Mouse (Mus musculus): Measurements from ENCODE around the gene Ppard.

Ppard gene

DNA sequence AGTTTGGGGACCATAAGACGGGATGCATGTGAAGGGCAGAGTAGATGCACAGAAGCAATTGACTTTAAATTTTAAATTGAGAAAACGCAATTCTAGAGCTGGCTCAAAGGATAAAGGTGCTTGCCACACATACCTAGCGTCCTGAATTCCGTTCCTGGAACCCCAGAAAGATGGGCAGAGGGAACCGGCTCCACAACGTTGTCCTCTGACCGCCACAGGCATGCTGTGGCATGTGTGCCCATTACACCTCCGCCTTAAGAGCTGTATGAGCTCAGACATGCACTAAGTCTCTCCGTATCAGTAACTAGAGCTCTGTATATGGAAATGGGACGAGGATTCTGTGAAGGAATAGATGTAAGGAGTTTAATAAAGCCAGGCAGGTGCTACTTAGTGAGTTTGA, 7.9 kb upstream of the Ppard start:
- no peak for DNase-seq

DNA sequence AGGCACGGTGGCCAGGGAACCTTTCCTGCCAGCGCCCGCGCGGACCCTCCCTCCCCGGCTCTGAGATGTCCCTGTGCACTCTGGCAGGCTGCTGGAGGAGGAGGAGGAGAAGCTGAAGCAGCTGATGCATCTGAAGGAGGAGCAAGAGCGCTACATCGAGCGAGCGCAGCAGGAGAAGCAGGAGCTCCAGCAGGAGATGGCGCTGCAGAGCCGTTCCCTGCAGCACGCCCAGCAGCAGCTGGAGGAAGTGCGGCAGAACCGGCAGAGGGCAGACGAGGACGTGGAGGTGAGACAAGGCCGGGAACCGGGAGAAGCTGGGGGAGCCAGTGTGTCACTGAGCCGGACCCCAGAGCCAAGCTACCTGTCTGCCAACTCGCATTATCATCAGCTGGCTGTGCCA, 6.5 kb upstream of the Ppard start:
- peak; percentile 98 for DNase-seq

DNA sequence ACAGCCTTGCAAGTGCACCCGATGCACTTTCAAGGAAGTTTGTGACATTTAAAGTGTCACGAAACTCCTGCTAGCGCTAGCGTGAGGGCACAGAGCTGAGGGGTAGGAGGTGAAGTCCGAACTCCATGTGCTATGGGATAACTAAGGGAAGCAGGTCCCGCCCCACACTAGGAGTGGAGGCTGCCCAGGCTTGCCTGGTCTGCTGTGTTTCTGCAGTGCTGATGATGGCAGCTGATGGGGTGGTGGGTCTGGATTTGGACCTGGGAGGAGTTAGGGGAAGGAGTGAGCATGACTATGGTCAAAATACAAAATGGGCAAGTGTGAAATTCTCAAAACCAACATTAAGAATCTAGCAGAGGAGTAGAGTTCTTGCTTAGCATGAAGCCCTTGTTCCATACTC, 2.0 kb upstream of the Ppard start:
- DNase-seq, result no peak

DNA sequence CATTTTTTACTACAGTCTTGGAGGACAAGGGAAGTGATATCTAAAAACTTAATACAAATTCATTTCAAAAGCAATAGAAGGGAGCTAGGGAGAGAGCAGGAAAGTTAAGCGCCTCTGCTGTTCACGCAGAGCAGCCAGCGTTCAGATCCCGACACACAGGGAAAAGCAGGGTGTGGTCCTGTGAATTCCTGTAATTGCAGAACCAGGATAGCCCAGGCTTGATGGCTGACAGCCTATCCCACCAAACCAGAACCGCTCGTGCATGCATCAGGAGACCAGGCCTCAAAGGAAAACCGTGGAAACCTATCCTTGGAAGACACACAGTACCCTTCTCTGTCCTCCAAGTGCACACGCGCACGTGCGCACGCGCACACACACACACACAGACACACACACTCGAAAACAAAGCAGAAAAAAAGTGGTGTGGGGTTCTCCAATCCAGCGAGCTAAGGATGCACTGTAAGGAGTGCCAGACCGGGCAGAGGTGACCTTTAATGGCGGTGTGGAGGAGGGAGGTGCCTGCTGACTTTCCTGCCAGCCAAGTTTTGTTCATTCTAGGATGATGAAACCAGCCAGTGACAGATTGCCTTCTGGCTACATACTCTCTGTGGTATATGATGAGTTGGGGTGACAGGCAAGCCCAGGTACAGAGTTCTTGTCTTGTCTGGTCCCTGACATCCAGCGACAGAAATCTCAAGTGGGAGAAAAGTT, 1.3 kb upstream of the Ppard start:
- no peak for DNase-seq

DNA sequence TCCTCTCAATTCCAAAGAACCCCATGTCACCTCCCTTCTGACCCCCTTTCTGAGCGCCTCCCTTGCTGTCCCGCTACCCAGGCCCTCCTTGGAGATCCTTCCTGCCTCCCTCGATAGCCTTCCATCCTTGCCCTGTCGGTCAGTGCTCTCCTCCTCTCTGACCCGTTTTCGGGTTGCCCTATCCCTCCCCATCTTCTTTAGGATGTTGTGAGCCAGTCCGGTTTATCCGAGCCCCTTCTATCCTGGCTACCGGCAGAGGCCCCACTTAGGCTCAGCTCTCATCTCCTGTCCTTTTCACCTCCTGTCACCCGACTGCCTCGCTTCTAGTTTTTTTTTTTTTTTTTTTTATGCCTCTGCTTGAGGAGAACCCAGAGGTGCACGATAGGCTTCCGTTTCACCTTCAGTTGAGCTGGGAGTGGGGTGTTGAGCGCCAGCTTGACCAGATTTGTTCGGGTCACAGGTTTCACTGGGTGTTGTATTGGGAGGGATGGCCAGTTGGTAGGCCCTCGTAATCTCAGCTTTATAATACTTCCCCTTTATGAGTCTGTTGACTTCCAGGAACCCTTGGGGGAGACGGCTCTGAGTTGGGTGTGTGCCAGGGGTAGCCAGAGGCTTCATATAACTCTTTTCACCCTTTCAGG, 711 bp downstream of the Ppard start:
- peak; percentile 96 for DNase-seq

DNA sequence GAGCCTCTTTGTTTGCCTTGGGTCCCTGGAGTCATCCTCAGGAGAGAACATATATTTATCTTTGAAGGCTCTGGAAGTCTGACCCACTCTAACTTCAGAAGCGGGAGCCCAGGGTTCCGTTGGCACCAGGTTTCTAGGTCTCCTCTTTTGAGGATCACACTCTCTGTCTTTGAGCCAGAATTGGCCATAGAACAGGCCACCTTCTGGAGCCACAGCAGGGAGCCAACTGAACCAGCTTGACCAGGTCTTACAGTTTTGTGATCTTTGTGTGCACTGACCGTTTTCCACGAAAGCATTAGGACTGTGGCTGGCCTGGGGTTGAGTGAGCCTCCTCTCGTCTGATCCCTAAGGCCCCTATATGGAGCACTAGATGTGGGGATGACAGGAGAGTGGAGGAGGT, 2.1 kb downstream of the Ppard start:
- DNase-seq, result no peak

DNA sequence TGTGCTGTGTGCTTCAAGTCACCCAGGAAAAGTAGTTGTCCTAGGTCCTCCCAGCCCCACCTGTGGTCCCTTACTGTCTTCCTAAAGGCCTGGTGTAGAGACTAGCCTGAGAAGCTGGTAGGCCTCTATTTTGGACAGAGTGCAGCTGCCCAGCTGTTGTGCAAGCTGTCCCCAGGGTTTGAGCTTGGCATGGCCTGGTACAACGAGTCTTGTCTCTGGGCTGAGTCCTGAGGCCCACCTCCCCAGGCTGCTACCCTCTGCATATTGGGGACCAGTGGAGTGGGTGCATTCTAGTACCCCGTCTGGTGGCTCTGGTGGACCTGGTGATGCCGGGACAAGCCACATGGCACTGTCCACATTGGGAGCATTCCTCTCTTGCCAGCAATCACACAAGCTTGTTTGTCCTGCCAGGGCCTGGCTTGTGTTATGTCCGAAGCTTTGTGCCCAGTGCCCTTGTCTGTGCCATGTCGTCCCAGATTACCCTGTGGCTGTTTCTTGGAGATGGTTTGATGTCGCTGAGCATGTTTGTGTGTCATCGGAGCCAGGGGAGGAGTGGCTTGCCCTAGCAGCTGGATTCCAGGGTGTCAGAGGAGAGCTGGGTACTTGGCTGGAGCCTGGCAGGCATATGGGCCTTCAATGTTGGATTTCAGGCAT, 3.6 kb downstream of the Ppard start:
- DNase-seq, result peak; percentile 98

DNA sequence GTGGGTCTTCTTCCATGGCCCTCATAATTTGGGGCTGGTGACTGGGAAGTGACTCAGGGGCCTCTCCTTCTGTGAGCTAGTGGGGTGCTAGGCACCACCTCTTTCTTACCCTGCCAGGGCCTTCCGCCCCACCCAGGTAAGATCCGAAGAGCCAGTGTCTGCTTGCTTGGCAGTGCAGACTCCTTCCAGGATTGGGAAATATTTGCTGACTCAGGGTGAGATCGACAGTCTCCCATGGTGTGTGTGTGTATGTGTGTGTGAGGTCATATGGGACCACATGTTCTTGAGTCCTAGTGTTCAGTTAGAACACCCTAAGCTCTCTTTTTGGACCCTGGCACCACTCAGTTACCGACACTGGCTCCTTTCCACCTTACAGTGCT, 4.1 kb downstream of the Ppard start:
- no peak for DNase-seq

DNA sequence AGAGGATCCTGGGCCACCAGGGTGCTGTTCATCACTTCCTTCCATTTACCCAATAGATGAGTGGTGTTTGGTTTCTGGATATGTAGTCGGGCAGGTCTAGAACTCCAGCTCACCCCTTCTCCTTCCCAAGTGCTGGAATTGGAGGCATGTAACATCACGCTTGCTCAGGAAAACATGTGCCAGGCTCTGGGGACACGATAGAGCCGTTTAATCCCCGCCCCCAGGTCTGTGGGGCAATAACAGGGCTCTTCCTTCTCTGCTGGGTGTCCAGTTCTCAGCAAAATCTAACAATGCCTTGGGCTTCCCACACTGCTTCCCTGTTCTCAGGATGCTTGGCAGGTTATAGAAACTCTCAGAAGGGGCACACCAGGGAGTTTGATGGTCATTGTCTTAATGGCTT, 4.9 kb downstream of the Ppard start:
- no peak for DNase-seq

DNA sequence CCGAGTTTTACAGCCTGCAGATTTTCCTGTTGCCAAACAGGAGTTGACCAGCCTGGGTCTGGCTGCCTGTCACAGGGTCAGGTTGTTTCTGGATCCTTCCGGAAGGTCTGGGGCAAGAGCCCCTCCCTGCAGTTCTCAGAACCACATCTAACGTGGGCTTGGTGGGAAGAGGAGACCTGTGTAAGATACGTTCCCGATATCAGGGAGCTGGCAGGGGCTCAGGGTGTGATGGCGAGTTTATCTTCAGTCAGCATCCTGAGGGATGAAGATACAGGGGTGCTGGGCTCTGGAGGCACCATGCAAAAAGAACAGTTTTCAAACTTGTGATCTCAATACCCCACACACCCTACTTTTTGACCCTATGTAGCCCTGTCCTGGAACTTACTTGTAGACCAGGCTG, 5.4 kb downstream of the Ppard start:
- no peak for DNase-seq

DNA sequence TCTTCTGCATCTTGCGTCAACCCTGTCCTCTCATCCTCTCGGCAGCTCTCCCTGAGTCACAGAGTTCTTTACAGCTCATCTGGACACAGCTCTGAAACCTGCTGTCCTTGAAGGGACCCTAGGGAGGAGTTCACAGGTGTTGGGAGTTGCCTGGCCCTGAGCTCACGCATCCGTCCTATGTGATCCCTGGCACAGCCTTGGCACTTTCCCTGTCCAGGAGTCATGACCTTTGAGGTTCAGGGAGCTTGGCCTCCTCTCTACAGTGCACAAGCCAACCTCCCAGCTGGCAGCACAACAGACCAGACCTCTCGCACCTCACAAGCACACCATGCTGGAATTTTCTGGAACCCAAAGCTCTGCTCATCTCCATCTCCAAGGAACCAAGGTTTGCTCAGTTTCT, 8.3 kb downstream of the Ppard start:
- no peak for DNase-seq

DNA sequence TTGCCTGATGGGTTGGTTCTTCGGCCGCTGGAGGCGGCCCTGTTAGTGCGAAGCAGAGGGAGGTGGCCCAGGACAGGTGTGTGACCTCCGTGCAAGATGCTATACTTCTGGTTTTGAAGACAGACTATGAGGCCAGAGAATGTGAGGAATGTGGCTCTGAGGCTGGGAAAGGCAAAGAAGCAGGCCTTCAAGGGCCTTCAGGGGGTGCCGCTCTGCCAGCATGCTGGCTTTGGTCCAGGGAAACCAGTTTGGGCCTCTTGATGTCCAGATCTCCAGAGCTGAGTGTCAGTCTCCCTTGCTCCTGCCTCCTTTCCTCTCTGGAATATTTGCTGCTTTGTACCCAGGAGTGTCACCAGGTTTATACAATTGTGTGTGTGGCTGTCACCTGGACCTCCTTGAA, 9.8 kb downstream of the Ppard start:
- DNase-seq, result no peak

DNA sequence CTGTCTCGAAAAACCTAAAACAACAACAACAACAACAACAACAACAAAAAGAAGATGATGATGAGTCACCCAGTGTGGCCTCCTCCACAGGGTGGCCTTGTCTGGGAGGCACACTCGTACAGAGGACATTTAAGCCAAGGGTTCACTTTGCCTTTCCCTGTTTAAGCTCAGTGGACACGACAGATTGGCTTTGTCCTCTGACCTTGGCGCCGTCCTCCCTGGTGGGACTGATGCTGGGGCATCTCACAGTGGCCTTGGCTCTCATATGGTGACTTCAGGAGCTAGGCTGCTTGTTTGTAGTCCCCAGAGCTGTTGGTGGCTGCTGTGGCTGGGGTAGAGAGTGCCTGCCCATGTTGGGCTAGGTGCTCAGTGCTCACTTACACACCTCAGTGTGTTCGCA, 11.7 kb downstream of the Ppard start:
- no peak for DNase-seq

DNA sequence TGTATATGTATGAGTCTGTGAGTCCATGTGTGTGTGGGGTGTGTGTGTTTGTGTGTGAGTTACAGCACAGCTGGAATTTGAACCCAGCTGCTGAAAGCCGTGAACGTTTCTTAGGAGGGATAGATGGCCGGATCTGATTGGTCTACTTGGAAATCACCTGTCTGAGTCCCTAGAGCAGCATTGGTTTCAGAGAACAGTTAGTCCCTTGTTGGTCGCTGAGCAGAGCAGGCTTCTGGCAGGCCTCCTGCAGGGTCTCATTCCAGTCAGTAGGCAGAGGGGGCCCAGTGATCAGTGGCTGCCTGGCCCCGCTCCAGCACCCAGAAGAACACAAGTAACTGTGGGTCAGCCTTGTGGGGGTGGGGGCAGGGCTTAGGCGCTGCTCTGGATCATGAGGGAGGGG, 12.2 kb downstream of the Ppard start:
- DNase-seq, result no peak

DNA sequence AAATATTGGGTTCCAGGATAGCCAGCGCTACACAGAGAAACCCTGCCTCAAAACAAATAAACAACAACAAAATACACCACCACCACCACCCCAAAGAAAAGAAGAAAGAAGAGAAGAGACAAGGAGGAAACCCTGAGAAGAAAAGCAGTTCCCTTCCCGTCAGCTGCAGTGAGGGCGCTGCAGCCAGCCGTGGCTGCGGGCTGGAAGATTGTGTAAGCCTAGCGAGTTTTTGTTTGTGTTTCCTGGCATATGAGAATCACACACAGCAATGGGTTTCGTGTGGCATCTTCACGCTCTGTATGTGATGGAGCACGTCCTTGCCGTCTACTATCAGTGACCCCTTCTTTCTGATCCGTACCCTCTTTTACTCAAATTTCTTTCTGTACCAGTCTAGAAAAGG, 14.1 kb downstream of the Ppard start:
- no peak for DNase-seq

DNA sequence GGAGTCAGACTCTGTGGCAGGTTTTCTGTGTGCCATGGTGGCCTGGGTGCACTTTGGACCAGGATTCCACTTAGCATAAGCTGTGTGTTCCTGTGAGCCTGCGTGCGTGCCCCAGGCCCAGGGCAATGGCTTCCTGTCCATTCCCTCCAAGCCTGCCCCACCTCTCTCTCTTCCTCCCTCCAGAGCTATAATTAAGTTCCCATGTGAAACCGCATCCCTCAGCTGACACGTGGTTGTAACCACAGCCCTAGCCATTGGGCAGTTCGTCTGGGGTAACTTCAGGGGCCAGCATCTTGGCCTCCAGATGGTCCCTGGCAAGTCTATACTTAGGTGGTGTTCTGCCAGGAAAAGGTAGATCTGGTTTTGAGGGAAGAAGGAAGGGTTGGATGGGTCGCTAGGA, 15.1 kb downstream of the Ppard start:
- DNase-seq, result peak; percentile 99

DNA sequence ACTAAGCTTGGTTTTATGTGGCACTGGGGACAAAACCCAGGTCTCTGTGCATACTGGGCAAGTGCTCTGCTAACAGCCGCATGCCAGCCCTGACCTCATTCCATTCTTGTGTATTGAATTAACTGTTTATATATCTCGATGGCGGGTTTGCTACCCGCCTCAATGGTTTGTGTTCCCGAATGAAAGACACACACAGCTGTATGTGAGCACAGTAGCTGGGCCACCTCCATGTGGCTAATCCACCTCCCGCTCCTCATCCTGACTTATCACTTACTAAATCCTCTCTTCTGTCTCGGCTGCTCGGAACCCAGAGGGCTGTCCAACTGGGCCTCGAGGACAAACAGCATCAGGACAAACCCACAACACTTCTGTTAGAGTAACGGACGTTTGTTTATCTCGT, 16.6 kb downstream of the Ppard start:
- DNase-seq, result no peak

DNA sequence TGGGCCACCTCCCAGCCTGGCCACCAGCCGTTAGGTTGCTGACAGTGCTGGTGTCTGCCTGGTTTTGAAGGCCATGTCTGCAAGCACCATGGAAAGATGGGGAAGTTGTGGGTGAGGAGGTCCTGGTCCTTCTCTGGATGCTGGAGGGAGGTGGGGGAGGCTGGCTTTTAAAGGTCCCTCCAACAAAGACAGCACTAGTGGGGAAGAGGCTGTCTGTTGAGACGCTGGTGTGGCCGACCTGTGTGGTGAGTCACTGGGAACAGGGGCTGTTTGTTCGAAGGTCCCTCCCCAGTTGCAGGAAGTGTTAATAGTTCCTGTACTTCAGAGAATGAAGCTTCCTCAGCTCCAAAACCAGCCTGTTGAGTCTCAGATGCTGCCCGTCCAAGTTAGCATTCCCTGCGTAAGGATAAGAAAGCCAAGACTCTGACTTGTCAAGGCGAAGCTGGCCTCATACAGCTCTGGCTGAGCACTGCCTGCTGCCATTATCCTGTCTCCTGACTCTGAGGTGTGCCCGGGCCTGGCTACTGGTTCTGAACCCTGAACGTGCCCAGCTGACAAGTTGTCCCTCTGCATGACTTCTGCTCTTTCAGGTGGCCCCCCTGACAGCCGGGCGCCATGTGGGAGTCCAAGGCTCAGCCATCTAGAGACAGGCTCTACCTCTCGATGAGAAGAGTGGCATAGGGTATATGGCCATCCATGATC, 19.2 kb downstream of the Ppard start:
- DNase-seq, result peak; percentile 95

DNA sequence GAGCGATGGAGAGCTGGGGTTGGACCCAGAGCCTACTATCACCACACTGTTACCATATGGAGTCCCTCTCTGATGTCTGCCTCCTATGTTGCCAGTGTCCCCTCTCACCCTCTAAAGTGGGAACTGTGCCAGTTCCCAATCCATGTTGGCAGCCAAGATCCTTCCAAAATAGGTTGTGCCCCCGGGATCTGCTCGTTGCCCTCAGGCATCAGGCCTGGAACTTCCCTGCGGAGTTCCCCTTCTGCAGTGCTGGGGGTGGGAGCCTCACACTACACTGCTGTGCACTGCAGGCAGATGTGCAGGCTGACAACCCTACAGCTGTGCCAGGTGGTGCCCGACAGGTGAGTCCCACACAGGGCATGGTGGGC, 19.8 kb downstream of the Ppard start:
- peak; percentile 96 for DNase-seq

DNA sequence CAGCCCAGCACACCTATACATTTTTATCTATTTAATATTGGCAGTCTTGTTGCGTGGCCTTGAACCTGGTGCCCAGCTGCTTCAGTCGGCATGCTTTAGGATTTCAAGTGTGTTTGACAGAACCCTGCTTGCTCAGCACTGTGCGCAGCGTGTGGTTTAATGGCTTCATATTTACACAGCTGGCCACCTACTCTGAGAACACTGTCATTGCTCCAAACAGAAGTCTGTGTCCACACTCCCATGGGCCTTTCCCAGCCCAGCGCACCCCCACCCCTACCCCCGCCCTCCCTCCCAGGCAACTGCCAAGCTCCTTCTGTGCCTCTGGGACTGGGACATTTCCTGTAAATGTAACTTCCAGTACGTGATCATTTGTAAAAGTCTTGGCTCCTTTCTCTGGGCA, 20.7 kb downstream of the Ppard start:
- peak; percentile 97 for DNase-seq

DNA sequence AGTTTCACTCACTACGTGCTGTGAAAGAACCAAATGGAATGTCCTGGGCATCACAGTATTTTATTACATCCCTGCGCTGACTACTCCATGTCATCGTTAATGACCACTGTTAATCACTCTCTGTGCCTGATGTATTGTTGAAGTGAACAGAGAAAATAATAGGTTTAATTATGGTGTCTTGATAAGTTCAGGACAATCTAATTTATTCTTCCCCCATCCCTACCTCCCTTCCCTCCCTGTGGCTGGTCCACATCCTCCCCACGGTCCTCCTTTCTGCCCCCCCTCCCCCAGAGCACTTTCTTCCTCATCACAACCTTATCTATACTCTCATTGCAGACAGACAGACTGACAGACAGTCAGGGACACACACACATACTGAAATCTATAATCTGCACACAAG, 22.3 kb downstream of the Ppard start:
- DNase-seq, result no peak

DNA sequence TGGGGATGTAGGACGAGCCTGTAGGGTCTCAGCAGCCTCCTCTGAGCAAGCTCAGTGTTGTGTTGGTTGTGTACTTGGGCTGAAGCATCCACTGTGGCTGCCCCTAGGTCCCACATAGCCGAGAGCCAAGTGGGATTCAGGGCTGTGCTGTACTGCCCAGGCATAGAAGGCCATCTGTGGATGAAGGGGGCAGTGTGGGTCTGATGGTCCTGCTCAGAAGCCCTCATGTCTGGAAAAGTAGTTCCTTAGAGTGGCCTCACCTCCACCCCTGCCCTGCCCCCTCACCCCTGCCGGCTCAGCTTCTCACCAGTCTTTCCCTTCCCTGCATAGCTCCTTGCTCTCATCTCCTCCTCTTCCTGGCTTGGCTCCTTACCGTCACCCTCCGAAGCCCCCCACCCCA, 23.2 kb downstream of the Ppard start:
- DNase-seq, result peak; percentile 93

DNA sequence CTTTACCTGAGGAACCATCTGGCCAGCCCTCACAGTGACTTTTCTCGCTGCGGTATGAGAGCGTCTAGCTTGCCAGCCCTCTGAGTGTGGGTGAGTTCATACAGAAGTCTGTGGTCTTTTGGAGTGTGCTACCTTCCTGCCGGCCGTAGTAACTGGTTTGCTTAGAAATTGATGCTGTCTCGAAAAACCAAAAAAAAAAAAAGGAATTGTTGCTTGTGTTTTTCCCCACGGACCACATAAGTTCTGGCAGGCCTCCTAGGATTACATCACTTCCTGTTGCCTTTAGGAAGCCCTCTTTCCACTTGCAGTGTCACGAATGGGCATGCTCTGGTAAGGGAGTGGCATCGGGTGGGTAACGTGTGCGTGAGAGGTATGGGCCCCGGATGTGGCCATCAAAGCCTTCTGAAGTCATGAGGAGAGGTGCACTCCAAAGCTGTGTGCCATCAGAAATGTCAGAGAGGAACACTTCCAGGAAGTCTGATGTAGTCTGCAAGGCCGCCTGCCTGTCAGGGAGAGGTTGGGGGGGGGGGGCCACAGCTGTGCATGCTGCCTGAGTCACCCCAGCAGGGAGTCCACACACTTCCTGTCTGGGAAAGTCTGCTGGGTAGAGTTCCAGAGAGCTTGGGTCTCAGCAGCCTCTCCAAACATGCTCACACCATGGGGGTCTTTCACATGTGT, 24.3 kb downstream of the Ppard start:
- peak; percentile 98 for DNase-seq
